Mouse (Mus musculus) c-Kit-negative CD71-positive TER-119-positive erythroid progenitor cells, embryonic 14.5 days (primary cell): ENCODE measurements at regions not wholly inside any gene's neighbourhood (a gene's known extent, or its start where the extent isn't known, plus 50 kb on each side); places are given as distances from the start of the nearest gene placed in this dataset.

Source experiments
- DNase-seq: peaks from one replicate; pipeline ENCODE4 v3.0.0-alpha.2; 2013; ENCODE audit warnings: low read depth, low spot score

DNA sequence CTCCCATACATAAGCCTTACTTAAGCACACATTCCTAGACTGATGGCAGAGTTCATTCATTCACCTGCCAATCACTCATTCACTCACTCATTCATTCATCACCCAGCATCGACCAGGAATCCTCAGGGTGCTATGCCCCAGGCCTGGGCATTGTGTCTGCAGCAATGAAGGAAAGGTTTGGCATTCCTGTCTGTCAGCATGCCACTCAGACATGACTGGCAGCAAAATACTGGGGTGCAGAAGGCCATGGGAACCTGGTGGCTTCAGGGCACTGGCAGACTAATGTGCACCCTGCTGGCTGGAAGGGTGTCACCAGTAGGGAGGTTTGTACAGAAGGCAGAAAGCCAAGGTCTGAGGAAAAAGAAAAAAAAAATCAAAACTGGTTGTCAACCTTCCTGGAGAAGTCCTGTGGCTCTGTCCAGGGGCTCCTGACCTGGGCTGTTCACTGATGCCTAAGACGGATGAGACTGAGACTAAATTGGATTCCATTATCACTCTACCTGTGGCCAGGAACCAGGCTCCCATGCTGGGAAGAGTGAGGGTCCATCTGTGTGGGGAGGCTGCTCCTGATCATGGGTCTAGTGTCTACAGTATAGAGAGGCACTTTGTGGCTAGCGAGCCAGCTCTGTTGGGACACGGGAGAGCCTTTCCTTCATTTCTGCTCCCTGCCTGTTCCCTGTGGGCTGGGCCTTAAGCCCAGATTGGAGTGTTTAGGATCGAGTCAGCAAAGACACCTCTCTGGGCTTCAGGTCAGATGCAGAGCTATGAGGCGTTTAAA lies 104.1 kb downstream of the Cstad start:
- no peak for DNase-seq

DNA sequence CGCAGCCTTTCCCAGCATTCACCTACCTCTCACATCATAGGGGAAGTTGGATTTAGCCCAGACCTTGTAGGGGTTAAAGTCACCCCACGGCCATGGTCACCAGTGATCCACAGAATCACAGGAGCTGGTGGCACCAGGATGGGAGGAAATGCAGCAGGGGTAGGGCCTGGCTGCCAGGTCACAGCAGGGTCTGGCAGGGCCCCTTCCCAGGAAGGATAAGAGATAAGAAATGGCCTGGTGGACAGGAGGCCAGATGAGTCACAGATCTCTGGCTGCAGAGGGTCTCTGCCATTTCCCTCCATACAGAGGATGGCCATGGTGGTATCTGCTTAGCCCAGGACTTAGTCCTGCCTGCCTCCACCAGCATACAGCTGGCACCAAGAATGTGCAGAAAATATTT lies 103.0 kb downstream of the Cstad start:
- DNase-seq = no peak

GRCm38 (mm10) chr2:30695771-30696456 lies 101.1 kb downstream of the Cstad start:
- no peak for DNase-seq

GRCm38 (mm10) chr2:30695041-30695440 lies 100.2 kb downstream of the Cstad start:
- DNase-seq = no peak

DNA sequence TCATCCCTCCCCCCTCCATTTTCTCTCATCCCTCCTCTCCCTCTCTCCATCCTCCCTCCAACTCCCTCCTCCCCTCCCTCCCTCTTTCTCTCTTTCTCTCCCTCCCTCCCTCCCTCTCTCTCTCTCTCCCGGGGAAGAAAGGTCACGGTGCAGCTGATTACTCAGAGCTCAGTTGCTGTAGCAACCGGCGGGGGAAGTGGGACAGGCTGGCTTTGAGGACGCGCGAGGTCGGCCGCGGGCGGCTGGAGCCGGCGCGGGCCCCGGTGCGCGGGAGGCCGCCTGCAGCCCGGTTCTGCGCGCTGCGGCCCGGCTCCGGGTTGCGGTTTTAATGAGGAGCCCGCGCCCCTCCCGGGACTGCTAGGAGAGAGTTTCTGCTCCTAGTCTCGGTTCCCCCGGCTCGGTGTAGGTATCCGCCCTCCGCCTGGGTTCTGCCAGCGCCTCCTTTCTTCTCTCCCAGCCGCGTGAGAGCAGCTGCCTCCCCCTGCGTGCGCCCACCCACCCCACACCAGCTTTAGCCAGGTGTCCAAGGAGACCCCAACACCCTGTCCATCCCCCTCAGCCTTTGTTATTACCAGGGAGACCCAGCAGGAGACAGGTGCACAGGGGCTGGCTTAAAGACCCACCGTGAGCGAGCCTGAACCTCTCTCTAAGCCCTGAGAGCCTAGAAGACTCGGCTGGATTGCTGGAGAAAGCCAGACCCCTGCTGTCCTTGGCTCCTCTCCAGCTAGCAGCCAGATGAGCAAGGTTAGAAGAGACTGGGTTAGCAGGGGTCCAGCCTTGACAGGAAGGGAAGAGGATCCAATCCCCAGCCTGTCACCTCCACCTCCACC lies 98.6 kb downstream of the Cstad start:
- no peak for DNase-seq

GRCm38 (mm10) chr2:30692561-30693205 lies 97.8 kb downstream of the Cstad start:
- no peak for DNase-seq

DNA sequence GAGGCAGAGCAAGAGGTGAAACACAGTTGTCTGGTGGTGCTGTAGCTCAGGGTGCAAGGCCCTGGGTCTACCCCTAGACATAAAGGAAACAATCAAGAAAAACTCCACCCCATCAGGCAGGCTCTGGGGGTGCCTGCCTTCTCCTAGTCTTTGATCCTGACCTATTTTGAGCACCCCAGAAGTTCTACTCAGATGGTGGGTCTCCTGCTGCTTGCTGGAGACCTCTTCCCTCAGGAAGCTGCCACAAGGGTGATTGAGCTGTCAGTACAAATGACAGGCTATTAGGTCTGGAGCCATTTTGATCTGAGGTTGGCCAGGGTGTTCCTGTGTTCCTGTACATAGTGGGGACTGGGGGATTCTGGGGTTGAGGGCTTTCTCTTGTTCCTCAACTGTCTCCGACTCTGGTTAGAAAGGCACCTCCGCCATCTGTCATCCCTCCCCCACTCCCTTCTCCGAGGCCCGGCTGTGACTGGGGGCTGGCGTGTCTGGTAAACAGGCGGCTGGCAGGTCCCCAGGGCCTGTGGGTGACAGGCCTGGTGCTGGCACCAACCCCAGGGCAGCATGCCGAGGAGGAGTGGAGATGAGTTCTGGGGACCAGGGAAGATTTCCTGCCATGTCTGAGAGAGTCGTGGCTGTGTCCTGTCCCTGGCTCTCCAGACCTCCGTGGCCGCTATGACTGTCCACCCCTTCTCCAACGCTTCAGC lies 97.2 kb downstream of the Cstad start:
- no peak for DNase-seq

DNA sequence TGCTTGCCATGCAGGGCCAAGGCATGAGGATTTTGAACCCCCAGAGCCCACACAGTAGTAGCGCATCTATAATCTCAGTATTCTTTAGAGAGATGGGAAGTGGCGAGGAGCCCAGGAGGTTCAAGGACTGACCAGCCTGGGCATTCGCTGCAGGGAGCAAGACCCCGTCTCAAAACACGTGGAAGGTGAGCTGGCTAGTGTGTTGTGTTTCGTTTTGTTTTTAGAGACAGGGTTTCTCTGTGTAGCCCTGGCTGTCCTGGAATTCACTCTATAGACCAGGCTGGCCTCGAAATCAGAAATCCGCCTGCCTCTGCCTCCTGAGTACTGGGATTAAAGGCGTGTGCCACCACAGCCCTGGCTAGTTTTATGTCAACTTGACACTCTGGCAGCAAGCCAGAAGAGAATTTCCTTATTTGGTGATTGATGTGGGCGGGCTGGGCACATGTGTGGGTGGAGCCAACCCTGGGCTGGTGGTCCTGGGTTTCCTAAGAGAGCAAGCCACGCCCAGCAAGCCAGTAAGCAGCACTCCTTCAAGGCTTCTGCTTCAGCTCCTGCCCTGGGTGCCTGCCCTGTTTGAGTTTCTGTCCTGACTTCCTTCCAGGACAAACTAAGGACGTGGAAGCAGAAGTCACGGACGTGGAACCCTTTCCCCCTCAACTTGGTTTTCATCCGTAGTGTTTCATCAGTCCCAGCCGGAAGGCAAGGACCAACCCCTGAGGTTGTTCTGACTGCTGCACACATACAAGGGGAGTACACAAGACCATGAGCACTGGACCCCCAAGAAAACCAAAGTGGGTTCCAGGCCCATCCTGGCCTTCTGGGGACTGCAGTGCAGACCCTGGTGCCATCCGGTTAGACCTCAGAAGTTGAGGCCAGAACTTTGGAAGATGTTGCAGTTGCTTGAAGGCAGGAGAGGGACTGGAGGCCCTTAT lies 96.4 kb downstream of the Cstad start:
- no peak for DNase-seq

- DNase-seq = no peak
Measured at GRCm38 (mm10) chr2:30690307-30690706, 95.5 kb downstream of the Cstad start.

DNA sequence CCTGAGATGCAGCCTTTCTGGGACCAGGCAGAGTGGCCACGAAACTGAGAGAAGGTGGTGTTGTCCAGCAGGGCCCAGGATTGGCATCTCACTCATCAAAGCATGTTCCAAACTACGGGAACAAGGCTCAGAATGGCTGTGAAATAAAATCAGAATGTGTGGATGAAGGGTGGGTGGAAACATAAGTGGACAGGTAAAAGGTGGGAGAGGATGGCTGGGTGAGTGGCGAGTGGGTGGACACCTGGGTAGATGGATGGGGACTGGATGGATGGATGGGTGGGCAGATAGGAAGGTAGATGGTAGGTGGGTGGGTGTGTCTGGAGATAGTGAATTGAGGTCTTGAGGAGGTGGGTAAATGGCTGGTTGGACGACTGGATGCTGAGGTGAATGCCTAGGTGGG lies 93.6 kb downstream of the Cstad start:
- no peak for DNase-seq

DNA sequence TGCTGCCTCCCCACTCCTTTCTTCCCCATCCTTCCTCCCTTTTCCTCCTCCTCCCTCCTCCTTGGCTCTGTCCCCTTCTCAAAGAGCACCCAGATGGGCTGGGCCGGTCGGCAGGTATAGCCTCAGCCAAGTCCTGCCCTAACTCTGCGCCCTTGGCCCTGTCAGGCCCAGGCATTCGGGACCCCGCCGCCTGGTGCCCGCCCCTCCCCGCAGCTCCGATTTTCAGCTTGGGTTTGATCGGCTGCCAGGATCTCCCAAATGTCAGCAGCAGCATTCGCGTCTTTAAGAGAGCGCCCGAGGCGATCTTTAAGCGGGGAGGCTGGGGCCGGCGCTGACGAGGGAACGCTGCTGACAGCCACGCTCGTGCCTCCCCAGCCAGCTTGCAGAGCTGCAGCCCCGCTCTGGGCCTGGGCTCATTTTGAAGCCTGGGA lies 92.3 kb downstream of the Cstad start:
- no peak for DNase-seq

DNA sequence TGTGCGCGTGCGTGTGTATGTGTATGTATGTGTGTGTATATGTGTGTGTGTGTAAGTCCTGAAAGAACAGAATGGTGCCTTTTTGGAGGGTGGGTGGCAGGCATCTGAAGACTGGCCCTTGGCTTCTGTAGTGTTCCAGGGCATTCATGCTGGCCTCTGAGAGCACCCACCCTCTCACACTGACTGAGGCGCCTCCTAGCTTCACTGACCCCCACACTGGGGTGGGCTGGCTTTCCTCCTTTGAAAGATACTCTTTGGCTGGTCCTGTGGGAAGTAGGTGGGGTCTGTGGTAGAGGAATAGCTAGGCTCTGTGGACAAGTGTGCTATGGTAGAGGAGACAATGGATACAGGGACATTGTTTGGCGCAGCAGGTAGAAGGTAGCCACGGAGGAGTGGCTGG lies 91.5 kb downstream of the Cstad start:
- DNase-seq = no peak

GRCm38 (mm10) chr2:30685137-30685860 lies 90.5 kb downstream of the Cstad start:
- no peak for DNase-seq

GRCm38 (mm10) chr2:30684461-30684860 lies 89.6 kb downstream of the Cstad start:
- DNase-seq = no peak

DNA sequence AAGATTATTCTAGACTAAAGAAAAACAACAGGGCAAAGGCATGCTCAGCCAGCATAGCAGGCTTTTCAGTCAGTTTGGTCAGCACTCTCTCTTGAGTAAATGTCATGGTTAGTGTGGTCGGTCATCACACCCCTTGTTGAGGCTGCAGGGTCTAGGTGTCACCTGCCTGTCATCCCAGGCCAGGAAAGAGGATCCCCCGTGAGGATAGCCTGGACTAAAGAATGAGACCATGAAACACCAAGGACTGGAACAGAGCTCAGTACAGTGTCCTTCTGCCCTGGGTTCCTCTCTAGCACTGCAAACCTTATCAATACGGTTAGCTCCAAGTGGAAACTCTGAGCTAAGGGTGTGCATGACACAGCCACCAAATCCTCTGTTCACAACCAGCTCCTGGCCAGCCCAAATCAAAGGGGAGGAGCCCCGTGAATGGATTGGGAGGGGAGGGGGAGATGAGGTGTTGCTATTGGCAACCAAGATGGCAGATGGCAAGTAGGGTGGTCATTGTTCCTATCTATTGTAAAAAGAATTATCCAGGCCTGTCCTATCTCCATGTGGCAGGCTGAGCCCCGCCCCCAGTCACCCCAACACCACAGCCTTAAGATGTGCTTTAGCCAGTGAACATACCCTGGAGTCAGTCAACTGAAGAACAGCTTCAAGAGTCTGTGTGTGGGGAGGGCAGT lies 87.4 kb downstream of the Cstad start:
- DNase-seq = no peak

DNA sequence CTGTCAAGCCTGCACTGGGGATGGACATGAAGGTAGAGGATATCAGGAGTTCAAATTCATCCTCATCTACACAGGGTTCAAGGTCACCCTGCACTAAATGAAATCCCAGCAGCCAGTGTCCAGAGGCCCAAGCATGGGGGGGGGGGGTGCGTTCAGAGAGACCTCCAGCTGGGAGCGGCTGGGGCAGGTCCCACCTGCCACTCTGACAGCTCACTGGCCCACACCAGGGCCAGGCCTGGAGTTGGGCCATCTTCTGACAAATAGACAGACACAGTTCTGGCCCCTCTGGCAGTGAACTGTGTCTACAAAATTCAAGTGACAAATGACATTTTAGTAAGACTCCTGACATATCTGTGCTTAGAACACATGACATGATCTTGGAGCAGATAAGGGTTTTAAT lies 86.8 kb downstream of the Cstad start:
- DNase-seq = no peak

DNA sequence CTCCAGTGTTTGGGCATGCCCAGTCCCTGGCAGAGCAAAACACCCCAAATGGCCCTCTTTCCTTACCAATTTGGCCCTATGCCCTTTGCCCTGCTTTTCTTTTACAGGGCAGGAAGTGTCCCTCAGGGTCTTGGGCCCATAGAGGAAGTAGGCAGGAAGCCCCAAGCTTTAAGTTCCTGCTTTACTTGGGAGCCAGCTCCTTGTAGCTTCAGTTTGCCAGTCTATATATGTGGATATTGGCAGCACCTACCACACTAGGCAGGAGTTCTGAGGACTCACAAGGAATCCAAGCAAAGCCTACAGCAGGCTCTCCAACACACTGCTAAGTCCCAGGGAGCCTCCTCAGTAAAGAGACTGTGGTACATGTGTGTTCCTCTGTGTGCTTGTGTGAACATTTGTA lies 84.2 kb downstream of the Cstad start:
- DNase-seq = no peak

DNA sequence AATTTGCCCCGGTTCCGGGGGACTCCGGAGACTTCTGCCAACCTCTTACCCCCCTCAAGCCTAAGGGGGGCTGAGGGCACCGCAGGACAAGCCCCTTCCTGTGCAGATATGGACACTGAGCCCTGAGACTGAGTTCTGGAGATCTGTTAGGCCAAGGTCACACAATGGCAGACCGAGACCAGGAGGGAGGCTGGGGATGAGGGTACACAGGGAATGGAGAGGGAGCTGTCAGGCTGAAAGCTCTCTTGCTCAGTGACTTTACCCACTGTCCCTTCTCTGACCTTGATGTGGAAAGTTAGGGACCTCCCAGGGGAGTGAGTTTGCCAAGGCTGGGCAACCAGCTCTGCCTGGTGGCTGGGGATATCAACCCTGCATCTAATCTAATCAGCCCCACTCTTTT lies 82.7 kb downstream of the Cstad start:
- DNase-seq = no peak
